Mouse (Mus musculus): ENCODE results near the gene Gm21988. TPM values are rescaled to one million over a fixed set of nuclear protein-coding genes. Genes with fewer than 3 reads are reported as not detected.

Gm21988 gene
- polyA plus RNA-seq, 1 experiment from 2014 or later = 11.3 TPM

DNA sequence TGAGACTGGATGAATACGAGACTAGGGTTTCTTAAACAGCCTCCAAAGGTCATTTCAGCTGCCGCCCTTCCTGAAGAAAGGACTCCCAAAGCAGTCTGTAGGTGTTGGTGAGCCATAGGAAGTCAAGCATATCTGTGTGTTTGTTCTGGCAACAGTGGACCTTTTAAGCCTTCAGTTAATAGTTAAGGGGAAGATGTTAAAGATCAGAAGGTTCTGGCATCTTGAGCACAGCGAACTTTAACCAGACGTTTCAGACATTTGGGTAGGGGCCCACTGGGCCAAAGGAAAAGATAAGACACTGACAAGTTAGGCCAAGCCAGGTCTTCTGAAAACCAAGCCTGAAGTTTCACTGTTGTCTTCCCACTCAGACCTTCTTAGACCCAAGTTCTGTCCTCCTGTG, 21.6 kb downstream of the Gm21988 start:
- no peak for TF ChIP-seq CTCF (IDR thresholded peaks at IDR 0.05; ENCODE audit: low read depth)
- H3K9me3 ChIP-seq (ENCODE audit: control insufficient read depth) = no peaks in the 10 kb centered on the region
- 36% methylated on average over 4 of the region's 4 CpGs for WGBS
- no peak overlapping the region for H3K4me3 ChIP-seq (ENCODE audit: low read depth, low read length)
- peaks cover 15% of the 10 kb centered on the region for H3K27me3 ChIP-seq (replicated peaks; ENCODE audit: control insufficient read depth, insufficient read depth, low read length)
- H3K36me3 ChIP-seq (ENCODE audit: control insufficient read depth, insufficient read depth) = peaks cover 4% of the 10 kb centered on the region; the same call in 1 of the 2 replicates
- H3K9ac ChIP-seq (ENCODE audit: low read depth, low read length) = no peak overlapping the region
- H3K4me2 ChIP-seq (replicated peaks; ENCODE audit: low read depth) = peak overlapping the region; percentile 24; the same call in 1 of the 2 replicates
- no peak overlapping the region for H3K27ac ChIP-seq (ENCODE audit: low read depth, low read length)
- H3K4me1 ChIP-seq (replicated peaks; ENCODE audit: control insufficient read depth, insufficient read depth, low read length) = peaks cover 12% of the 10 kb centered on the region
- ATAC-seq = no peak

DNA sequence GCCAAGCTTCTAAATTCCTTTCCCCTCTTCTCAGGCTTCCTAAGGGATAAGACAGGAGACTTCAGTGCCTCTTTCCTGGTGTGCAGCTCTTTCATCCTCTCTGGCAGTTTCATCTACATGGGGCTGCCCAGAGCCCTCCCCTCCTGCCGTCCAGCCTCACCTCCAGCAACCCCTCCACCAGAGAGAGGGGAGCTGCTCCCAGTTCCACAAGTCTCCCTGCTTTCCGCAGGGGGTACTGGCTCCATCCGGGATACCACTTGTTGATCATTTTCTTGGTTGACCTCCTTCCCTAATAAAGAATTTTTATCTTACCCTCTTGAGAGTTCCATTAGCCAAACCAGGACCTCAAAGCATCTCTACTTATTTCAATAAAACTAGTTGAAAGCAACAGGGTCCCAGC, 23.5 kb downstream of the Gm21988 start:
- no peak overlapping the region for H3K27ac ChIP-seq (ENCODE audit: low read depth, low read length)
- TF ChIP-seq CTCF (IDR thresholded peaks at IDR 0.05; ENCODE audit: low read depth) = no peak
- peaks cover 12% of the 10 kb centered on the region for H3K4me1 ChIP-seq (replicated peaks; ENCODE audit: control insufficient read depth, insufficient read depth, low read length)

DNA sequence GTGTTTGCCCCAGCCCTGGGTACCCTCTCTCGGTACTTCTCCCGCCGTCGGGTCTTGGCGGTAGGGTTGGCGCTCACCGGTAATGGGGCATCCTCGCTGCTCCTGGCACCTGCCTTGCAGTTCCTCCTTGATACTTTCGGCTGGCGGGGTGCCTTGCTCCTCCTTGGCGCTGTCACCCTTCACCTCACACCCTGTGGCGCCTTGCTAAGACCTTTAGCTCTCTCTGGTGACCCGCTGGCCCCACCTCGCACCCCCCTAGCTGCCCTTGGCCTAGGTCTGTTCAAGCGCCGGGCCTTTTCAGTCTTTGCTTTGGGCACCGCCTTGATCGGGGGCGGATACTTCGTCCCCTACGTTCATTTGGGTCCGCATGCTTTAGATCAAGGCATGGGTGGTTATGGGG, 24.3 kb downstream of the Gm21988 start:
- Histone ChIP-seq H3K4me3 (ENCODE audit: low read depth, low read length) (no peak overlapping the region), H3K27ac (ENCODE audit: low read depth, low read length) (no peak overlapping the region), H3K9ac (ENCODE audit: low read depth, low read length) (no peak overlapping the region), H3K4me1 (replicated peaks; ENCODE audit: control insufficient read depth, insufficient read depth, low read length) (peaks cover 12% of the 10 kb centered on the region), H3K27me3 (replicated peaks; ENCODE audit: control insufficient read depth, insufficient read depth, low read length) (peaks cover 15% of the 10 kb centered on the region), H3K36me3 (ENCODE audit: control insufficient read depth, insufficient read depth) (peaks cover 4% of the 10 kb centered on the region; the same call in 1 of the 2 replicates), H3K9me3 (ENCODE audit: control insufficient read depth) (no peaks in the 10 kb centered on the region), H3K4me2 (replicated peaks; ENCODE audit: low read depth) (no peak overlapping the region)
- no peak for ATAC-seq
- TF ChIP-seq CTCF (IDR thresholded peaks at IDR 0.05; ENCODE audit: low read depth) = no peak
- 47% methylated on average over 22 of the region's 22 CpGs for WGBS

More for the DNA sequence above, 23.5 kb downstream of the Gm21988 start:
- Histone ChIP-seq H3K36me3 (ENCODE audit: control insufficient read depth, insufficient read depth) (peaks cover 4% of the 10 kb centered on the region; the same call in 1 of the 2 replicates), H3K4me2 (replicated peaks; ENCODE audit: low read depth) (no peak overlapping the region), H3K9ac (ENCODE audit: low read depth, low read length) (no peak overlapping the region), H3K4me3 (ENCODE audit: low read depth, low read length) (no peak overlapping the region), H3K9me3 (ENCODE audit: control insufficient read depth) (no peaks in the 10 kb centered on the region), H3K27me3 (replicated peaks; ENCODE audit: control insufficient read depth, insufficient read depth, low read length) (peaks cover 15% of the 10 kb centered on the region)
- ATAC-seq = no peak
- WGBS = 84% methylated on average over 3 of the region's 3 CpGs

DNA sequence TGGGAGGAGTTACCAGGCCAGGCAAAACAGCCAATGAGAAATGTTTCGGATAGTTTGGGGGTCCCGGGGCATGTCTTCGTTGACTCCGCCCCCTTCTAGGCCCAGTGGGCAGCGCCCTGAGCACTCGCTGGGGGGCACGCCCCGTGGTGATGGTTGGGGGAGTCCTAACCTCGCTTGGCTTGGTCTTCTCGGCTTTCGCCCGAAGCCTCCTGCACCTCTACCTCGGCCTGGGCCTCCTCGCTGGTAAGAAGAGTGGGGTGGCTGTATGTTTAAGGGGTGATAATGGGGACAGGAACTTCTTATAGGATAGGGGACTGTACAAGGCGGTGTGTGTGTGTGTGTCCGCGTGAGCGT, 24.8 kb downstream of the Gm21988 start:
- WGBS = 28% methylated on average over 17 of the region's 18 CpGs
- Histone ChIP-seq H3K27ac (ENCODE audit: low read depth, low read length) (no peak overlapping the region), H3K4me3 (ENCODE audit: low read depth, low read length) (peak overlapping the region; percentile 32; the same call in 1 of the 2 replicates), H3K36me3 (ENCODE audit: control insufficient read depth, insufficient read depth) (peaks cover 4% of the 10 kb centered on the region; the same call in 1 of the 2 replicates), H3K4me1 (replicated peaks; ENCODE audit: control insufficient read depth, insufficient read depth, low read length) (peaks cover 12% of the 10 kb centered on the region), H3K9me3 (ENCODE audit: control insufficient read depth) (no peaks in the 10 kb centered on the region), H3K4me2 (replicated peaks; ENCODE audit: low read depth) (peak overlapping the region; percentile 73), H3K27me3 (replicated peaks; ENCODE audit: control insufficient read depth, insufficient read depth, low read length) (peaks cover 15% of the 10 kb centered on the region), H3K9ac (ENCODE audit: low read depth, low read length) (0 out of 2 replicates have a peak overlapping the region, but pooled peaks have one; percentile 17)
- TF ChIP-seq CTCF (IDR thresholded peaks at IDR 0.05; ENCODE audit: low read depth) = no peak
- ATAC-seq = no peak

DNA sequence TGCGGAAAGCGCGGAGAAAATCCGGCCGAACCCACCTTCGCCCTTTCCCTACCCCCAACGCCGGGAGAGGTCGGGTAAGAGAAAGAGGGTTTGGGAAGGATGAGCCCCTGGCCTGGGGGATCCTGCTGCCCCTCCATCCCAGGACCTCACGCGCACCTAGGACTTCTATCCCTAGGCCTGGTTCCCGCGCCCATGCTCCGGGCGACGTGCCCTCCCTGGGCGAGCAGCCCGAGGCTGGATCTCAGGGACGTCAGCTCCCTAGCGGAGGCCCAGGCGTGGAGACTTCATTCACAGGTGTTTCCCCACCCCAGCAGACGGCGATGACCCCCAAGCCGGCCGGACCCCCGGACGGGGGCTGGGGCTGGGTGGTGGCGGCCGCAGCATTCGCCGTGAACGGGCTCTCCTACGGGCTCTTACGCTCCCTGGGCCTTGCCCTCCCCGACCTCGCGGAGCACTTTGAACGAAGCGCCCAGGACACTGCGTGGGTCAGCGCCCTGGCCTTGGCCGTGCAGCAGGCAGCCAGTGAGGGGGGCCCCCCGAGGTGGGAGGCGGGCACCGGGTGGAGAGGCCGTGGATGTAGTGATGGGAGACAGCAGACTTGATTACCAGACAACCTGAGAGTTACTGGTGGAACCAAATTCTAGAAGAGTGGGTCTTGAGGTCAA, 25.3 kb downstream of the Gm21988 start:
- no peak for TF ChIP-seq CTCF (IDR thresholded peaks at IDR 0.05; ENCODE audit: low read depth)
- peak overlapping the region; percentile 32 for H3K4me3 ChIP-seq (ENCODE audit: low read depth, low read length)
- 0 out of 2 replicates have a peak, but pooled peaks have one; percentile 6 for ATAC-seq
- 1% methylated on average over 46 of the region's 46 CpGs for WGBS
- peak overlapping the region; percentile 73 for H3K4me2 ChIP-seq (replicated peaks; ENCODE audit: low read depth)
- H3K27me3 ChIP-seq (replicated peaks; ENCODE audit: control insufficient read depth, insufficient read depth, low read length) = peaks cover 15% of the 10 kb centered on the region
- H3K4me1 ChIP-seq (replicated peaks; ENCODE audit: control insufficient read depth, insufficient read depth, low read length) = peaks cover 12% of the 10 kb centered on the region
- H3K36me3 ChIP-seq (ENCODE audit: control insufficient read depth, insufficient read depth) = peaks cover 4% of the 10 kb centered on the region; the same call in 1 of the 2 replicates
- no peak overlapping the region for H3K27ac ChIP-seq (ENCODE audit: low read depth, low read length)
- H3K9ac ChIP-seq (ENCODE audit: low read depth, low read length) = 0 out of 2 replicates have a peak overlapping the region, but pooled peaks have one; percentile 17
- H3K9me3 ChIP-seq (ENCODE audit: control insufficient read depth) = no peaks in the 10 kb centered on the region

DNA sequence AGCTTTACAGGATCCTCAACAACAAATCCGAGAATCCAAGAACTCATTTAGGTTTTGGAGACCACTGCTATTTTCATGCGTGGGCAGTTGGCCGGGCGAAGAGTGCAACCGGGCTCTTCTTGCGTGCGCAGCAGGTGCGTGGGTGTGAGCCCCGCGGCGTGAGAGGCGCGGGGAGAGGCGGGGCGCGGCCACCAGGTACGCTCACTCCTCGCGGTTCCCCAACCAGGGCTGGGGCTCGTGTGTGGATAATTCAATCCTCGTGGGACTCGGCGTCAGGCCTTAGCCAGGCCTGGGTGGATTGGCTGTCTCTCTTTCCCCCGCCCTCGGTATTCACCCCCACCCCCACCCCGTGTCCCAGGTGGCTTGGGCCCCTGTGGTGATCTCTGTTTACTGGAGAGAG, 25.9 kb downstream of the Gm21988 start:
- Histone ChIP-seq H3K9me3 (ENCODE audit: control insufficient read depth) (no peaks in the 10 kb centered on the region), H3K36me3 (ENCODE audit: control insufficient read depth, insufficient read depth) (peaks cover 4% of the 10 kb centered on the region; the same call in 1 of the 2 replicates), H3K4me1 (replicated peaks; ENCODE audit: control insufficient read depth, insufficient read depth, low read length) (peaks cover 11% of the 10 kb centered on the region), H3K27me3 (replicated peaks; ENCODE audit: control insufficient read depth, insufficient read depth, low read length) (peaks cover 15% of the 10 kb centered on the region), H3K4me2 (replicated peaks; ENCODE audit: low read depth) (peak overlapping the region; percentile 73), H3K4me3 (ENCODE audit: low read depth, low read length) (peak overlapping the region; percentile 32), H3K9ac (ENCODE audit: low read depth, low read length) (0 out of 2 replicates have a peak overlapping the region, but pooled peaks have one; percentile 17), H3K27ac (ENCODE audit: low read depth, low read length) (0 out of 2 replicates have a peak overlapping the region, but pooled peaks have one; percentile 16)
- WGBS = 7% methylated on average over 26 of the region's 26 CpGs
- ATAC-seq = peak; percentile 17; the same call in 1 of the 2 replicates
- TF ChIP-seq CTCF (IDR thresholded peaks at IDR 0.05; ENCODE audit: low read depth) = no peak
